Mouse (Mus musculus): Measurements from ENCODE around the gene Fars2. TPM values are rescaled to one million over a fixed set of nuclear protein-coding genes. Genes with fewer than 3 reads are reported as not detected.

Fars2 gene
- total and polyA plus RNA-seq, 2 experiments from 2014 or later: 54.8 to 78.9 TPM

- Histone ChIP-seq H3K4me2 (ENCODE audit: low read depth, low read length) (no peak overlapping the region), H3K4me3 (ENCODE audit: low read depth, low read length) (no peak overlapping the region), H3K4me1 (ENCODE audit: control insufficient read depth, insufficient read depth) (no peaks in the 10 kb centered on the region), H3K36me3 (replicated peaks; ENCODE audit: control insufficient read depth, insufficient read depth, low read length) (no peaks in the 10 kb centered on the region), H3K9me3 (replicated peaks; ENCODE audit: control insufficient read depth, low read length) (no peaks in the 10 kb centered on the region), H3K9ac (replicated peaks; ENCODE audit: low read depth, low read length) (no peak overlapping the region), H3K27ac (ENCODE audit: low read depth) (no peak overlapping the region), H3K27me3 (ENCODE audit: control insufficient read depth, insufficient read depth, low read length) (no peaks in the 10 kb centered on the region)
- no peak for ATAC-seq (ENCODE audit: insufficient read depth, low read depth)
- no peak for DNase-seq (ENCODE audit: low spot score)
- TF ChIP-seq CTCF (IDR thresholded peaks at IDR 0.05; ENCODE audit: low read depth) (peak; percentile 64), EP300 (IDR thresholded peaks at IDR 0.05; ENCODE audit: low read depth) (no peak)
- WGBS: 69% methylated on average over 1 of the region's 1 CpGs
Observed at GRCm38 (mm10) chr13:36221897-36222296, 104.7 kb downstream of the Fars2 start.

GRCm38 (mm10) chr13:36222721-36223120 is 105.5 kb downstream of the Fars2 start:
- Histone ChIP-seq H3K4me2 (ENCODE audit: low read depth, low read length) (no peak overlapping the region), H3K36me3 (replicated peaks; ENCODE audit: control insufficient read depth, insufficient read depth, low read length) (no peaks in the 10 kb centered on the region), H3K9me3 (replicated peaks; ENCODE audit: control insufficient read depth, low read length) (no peaks in the 10 kb centered on the region), H3K4me1 (ENCODE audit: control insufficient read depth, insufficient read depth) (no peaks in the 10 kb centered on the region), H3K4me3 (ENCODE audit: low read depth, low read length) (no peak overlapping the region), H3K9ac (replicated peaks; ENCODE audit: low read depth, low read length) (no peak overlapping the region), H3K27ac (ENCODE audit: low read depth) (no peak overlapping the region), H3K27me3 (ENCODE audit: control insufficient read depth, insufficient read depth, low read length) (no peaks in the 10 kb centered on the region)
- ATAC-seq (ENCODE audit: insufficient read depth, low read depth) (no peak), DNase-seq (ENCODE audit: low spot score) (no peak)
- no peak for TF ChIP-seq CTCF (IDR thresholded peaks at IDR 0.05; ENCODE audit: low read depth)
- no peak for TF ChIP-seq EP300 (IDR thresholded peaks at IDR 0.05; ENCODE audit: low read depth)

GRCm38 (mm10) chr13:36224431-36224830 is 107.2 kb downstream of the Fars2 start:
- no peak overlapping the region for H3K4me3 ChIP-seq (ENCODE audit: low read depth, low read length)
- no peaks in the 10 kb centered on the region for H3K9me3 ChIP-seq (replicated peaks; ENCODE audit: control insufficient read depth, low read length)
- H3K36me3 ChIP-seq (replicated peaks; ENCODE audit: control insufficient read depth, insufficient read depth, low read length): no peaks in the 10 kb centered on the region
- TF ChIP-seq CTCF (IDR thresholded peaks at IDR 0.05; ENCODE audit: low read depth): no peak
- no peak for TF ChIP-seq EP300 (IDR thresholded peaks at IDR 0.05; ENCODE audit: low read depth)
- no peak overlapping the region for H3K9ac ChIP-seq (replicated peaks; ENCODE audit: low read depth, low read length)
- H3K27ac ChIP-seq (ENCODE audit: low read depth): no peak overlapping the region
- no peaks in the 10 kb centered on the region for H3K27me3 ChIP-seq (ENCODE audit: control insufficient read depth, insufficient read depth, low read length)
- H3K4me1 ChIP-seq (ENCODE audit: control insufficient read depth, insufficient read depth): no peaks in the 10 kb centered on the region
- 25% methylated on average over 2 of the region's 2 CpGs for WGBS
- H3K4me2 ChIP-seq (ENCODE audit: low read depth, low read length): no peak overlapping the region
- ATAC-seq (ENCODE audit: insufficient read depth, low read depth): no peak
- no peak for DNase-seq (ENCODE audit: low spot score)

GRCm38 (mm10) chr13:36242261-36242660 is 125.0 kb downstream of the Fars2 start:
- H3K4me1 ChIP-seq (ENCODE audit: control insufficient read depth, insufficient read depth): peaks cover 16% of the 10 kb centered on the region
- no peak overlapping the region for H3K4me2 ChIP-seq (ENCODE audit: low read depth, low read length)
- no peaks in the 10 kb centered on the region for H3K9me3 ChIP-seq (replicated peaks; ENCODE audit: control insufficient read depth, low read length)
- no peaks in the 10 kb centered on the region for H3K36me3 ChIP-seq (replicated peaks; ENCODE audit: control insufficient read depth, insufficient read depth, low read length)
- no peak overlapping the region for H3K9ac ChIP-seq (replicated peaks; ENCODE audit: low read depth, low read length)
- ATAC-seq (ENCODE audit: insufficient read depth, low read depth) (no peak), DNase-seq (ENCODE audit: low spot score) (peak; percentile 33)
- no peak overlapping the region for H3K27ac ChIP-seq (ENCODE audit: low read depth)
- H3K4me3 ChIP-seq (ENCODE audit: low read depth, low read length): no peak overlapping the region
- no peaks in the 10 kb centered on the region for H3K27me3 ChIP-seq (ENCODE audit: control insufficient read depth, insufficient read depth, low read length)
- TF ChIP-seq CTCF (IDR thresholded peaks at IDR 0.05; ENCODE audit: low read depth): no peak
- no peak for TF ChIP-seq EP300 (IDR thresholded peaks at IDR 0.05; ENCODE audit: low read depth)
- 7% methylated on average over 1 of the region's 1 CpGs for WGBS

GRCm38 (mm10) chr13:36253936-36254335 is 136.7 kb downstream of the Fars2 start:
- Histone ChIP-seq H3K36me3 (replicated peaks; ENCODE audit: control insufficient read depth, insufficient read depth, low read length) (no peaks in the 10 kb centered on the region), H3K9me3 (replicated peaks; ENCODE audit: control insufficient read depth, low read length) (no peaks in the 10 kb centered on the region), H3K4me1 (ENCODE audit: control insufficient read depth, insufficient read depth) (no peaks in the 10 kb centered on the region), H3K4me2 (ENCODE audit: low read depth, low read length) (no peak overlapping the region), H3K27ac (ENCODE audit: low read depth) (no peak overlapping the region), H3K27me3 (ENCODE audit: control insufficient read depth, insufficient read depth, low read length) (no peaks in the 10 kb centered on the region), H3K4me3 (ENCODE audit: low read depth, low read length) (no peak overlapping the region), H3K9ac (replicated peaks; ENCODE audit: low read depth, low read length) (no peak overlapping the region)
- TF ChIP-seq EP300 (IDR thresholded peaks at IDR 0.05; ENCODE audit: low read depth) (no peak), CTCF (IDR thresholded peaks at IDR 0.05; ENCODE audit: low read depth) (no peak)
- DNase-seq (ENCODE audit: low spot score) (no peak), ATAC-seq (ENCODE audit: insufficient read depth, low read depth) (no peak)
- 84% methylated on average over 3 of the region's 3 CpGs for WGBS

GRCm38 (mm10) chr13:36257213-36257612 is 140.0 kb downstream of the Fars2 start:
- Histone ChIP-seq H3K4me3 (ENCODE audit: low read depth, low read length) (no peak overlapping the region), H3K9ac (replicated peaks; ENCODE audit: low read depth, low read length) (no peak overlapping the region), H3K4me2 (ENCODE audit: low read depth, low read length) (no peak overlapping the region), H3K4me1 (ENCODE audit: control insufficient read depth, insufficient read depth) (no peaks in the 10 kb centered on the region), H3K36me3 (replicated peaks; ENCODE audit: control insufficient read depth, insufficient read depth, low read length) (no peaks in the 10 kb centered on the region), H3K27ac (ENCODE audit: low read depth) (no peak overlapping the region), H3K9me3 (replicated peaks; ENCODE audit: control insufficient read depth, low read length) (peaks cover 9% of the 10 kb centered on the region; the same call in 1 of the 2 replicates), H3K27me3 (ENCODE audit: control insufficient read depth, insufficient read depth, low read length) (no peaks in the 10 kb centered on the region)
- ATAC-seq (ENCODE audit: insufficient read depth, low read depth) (no peak), DNase-seq (ENCODE audit: low spot score) (no peak)
- TF ChIP-seq EP300 (IDR thresholded peaks at IDR 0.05; ENCODE audit: low read depth): no peak
- TF ChIP-seq CTCF (IDR thresholded peaks at IDR 0.05; ENCODE audit: low read depth): no peak
- WGBS: 77% methylated on average over 5 of the region's 5 CpGs

Data from heart, postnatal 0 days (tissue).